Mouse (Mus musculus) liver, embryonic 14.5 days (tissue): ENCODE measurements at regions not wholly inside any gene's neighbourhood (a gene's known extent, or its start where the extent isn't known, plus 50 kb on each side); places are given as distances from the start of the nearest gene placed in this dataset.

Experiments
- ATAC-seq: fragments of 200-750 bp; cut with Nextera tagmentation; 2 replicates; pipeline ENCODE4 v1.8.0; 2017; ENCODE audit warnings: moderate number of reproducible peaks, mild to moderate bottlenecking, moderate library complexity; ENCODE audit not compliant: insufficient read depth
- DNase-seq, 3 experiments: peaks; one replicate each; pipeline ENCODE4 v3.0.0-alpha.2; 2012 to 2013; ENCODE audit warnings: low read depth in 3 of 3, low spot score in 3 of 3
- H3K27ac ChIP-seq: fragments of 300-500 bp; sonication (generic); 2 replicates; pipeline ENCODE4 v1.5.1; 2014; ENCODE audit warnings: moderate library complexity, mild to moderate bottlenecking, control low read depth, inconsistent platforms
- H3K27me3 ChIP-seq: fragments of 300-500 bp; sonication (generic); 2 replicates; pipeline ENCODE4 v1.6.1; 2014; ENCODE audit warnings: mild to moderate bottlenecking, low read length, moderate library complexity; ENCODE audit not compliant: control insufficient read depth, insufficient read depth
- H3K36me3 ChIP-seq: fragments of 300-500 bp; sonication (generic); replicated peaks from 2 replicates; pipeline ENCODE4 v1.6.1; 2014; ENCODE audit warnings: low read depth; ENCODE audit not compliant: control insufficient read depth, insufficient read depth
- H3K4me1 ChIP-seq, 2 experiments: fragments of 200-500 bp in 1 of 2; fragments of 300-500 bp in 1 of 2; sonication (generic) in 1 of 2; replicated peaks; 2 replicates each; pipeline ENCODE4 v1.6.1; 2012 to 2014; ENCODE audit warnings: antibody characterized with exemption in 1 of 2, inconsistent platforms in 1 of 2, low read length in 1 of 2; ENCODE audit not compliant: control insufficient read depth in 2 of 2, insufficient read depth in 2 of 2
- H3K4me2 ChIP-seq: fragments of 300-500 bp; sonication (generic); 2 replicates; pipeline ENCODE4 v1.6.1; 2014; ENCODE audit warnings: low read depth, mild to moderate bottlenecking, control low read depth, moderate library complexity
- H3K4me3 ChIP-seq, 2 experiments: fragments of 200-500 bp in 1 of 2; fragments of 300-500 bp in 1 of 2; sonication (generic) in 1 of 2; 2 replicates each; pipeline ENCODE4 v1.5.1; 2012 to 2014; ENCODE audit warnings: low read depth in 2 of 2, low read length in 2 of 2, mild to moderate bottlenecking in 2 of 2, control low read depth in 1 of 2, inconsistent platforms in 1 of 2, moderate library complexity in 1 of 2; ENCODE audit not compliant: insufficient read depth in 1 of 2
- H3K9ac ChIP-seq: fragments of 300-500 bp; sonication (generic); replicated peaks from 2 replicates; pipeline ENCODE4 v1.6.1; 2014; ENCODE audit warnings: mild to moderate bottlenecking, control low read depth, moderate library complexity
- H3K9me3 ChIP-seq: fragments of 300-500 bp; sonication (generic); 2 replicates; pipeline ENCODE4 v1.6.1; 2016; ENCODE audit warnings: low read length, mixed read lengths; ENCODE audit not compliant: control insufficient read depth
- CTCF ChIP-seq: IDR thresholded peaks from 2 replicates; pipeline ENCODE4 v1.5.1; 2016; ENCODE audit warnings: antibody characterized with exemption, low read depth, control low read depth
- EP300 ChIP-seq: IDR thresholded peaks from 2 replicates; pipeline ENCODE4 v1.6.1; 2016; ENCODE audit warnings: antibody characterized with exemption, low read depth
- WGBS: fragments of 180-500 bp; shearing (Covaris S2); extraction: QIAGEN DNeasy Blood & Tissue Kit; methylation state at CpG from one replicate; pipeline ENCODE4 v1.1.7; 2014; ENCODE audit not compliant: insufficient replicate concordance; 5-methylcytosine and 5-hydroxymethylcytosine counted together

DNA sequence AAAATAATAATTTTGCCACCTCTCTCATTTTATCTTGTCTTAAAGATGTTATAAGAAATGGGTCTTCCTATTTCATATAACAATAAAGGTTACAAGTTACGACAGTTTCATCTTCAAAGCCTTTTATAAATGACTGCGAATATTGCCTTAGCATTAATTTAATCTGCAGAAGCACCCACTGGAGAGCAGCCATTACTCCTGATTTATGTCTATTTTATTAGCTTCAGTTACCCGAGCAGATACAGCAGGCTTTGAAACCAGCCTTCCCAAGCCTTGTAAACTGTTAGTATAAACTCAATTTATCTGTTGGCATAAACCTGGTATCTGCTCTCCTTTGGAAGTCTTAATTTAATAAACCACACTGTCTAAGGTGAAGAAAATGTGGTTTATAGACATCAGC lies 2851.6 kb upstream of the Gm6569 start:
- Histone ChIP-seq H3K9me3 (no peaks in the 10 kb centered on the region), H3K27me3 (no peaks in the 10 kb centered on the region), H3K27ac (no peak overlapping the region), H3K9ac (no peak overlapping the region), H3K36me3 (no peaks in the 10 kb centered on the region), H3K4me2 (no peak overlapping the region), H3K4me3 (no peak overlapping the region), H3K4me1 (no peaks in the 10 kb centered on the region)
- DNase-seq (no peak), ATAC-seq (no peak)
- no peak for TF ChIP-seq EP300
- no peak for TF ChIP-seq CTCF
- WGBS: 52% methylated on average over 3 of the region's 3 CpGs

DNA sequence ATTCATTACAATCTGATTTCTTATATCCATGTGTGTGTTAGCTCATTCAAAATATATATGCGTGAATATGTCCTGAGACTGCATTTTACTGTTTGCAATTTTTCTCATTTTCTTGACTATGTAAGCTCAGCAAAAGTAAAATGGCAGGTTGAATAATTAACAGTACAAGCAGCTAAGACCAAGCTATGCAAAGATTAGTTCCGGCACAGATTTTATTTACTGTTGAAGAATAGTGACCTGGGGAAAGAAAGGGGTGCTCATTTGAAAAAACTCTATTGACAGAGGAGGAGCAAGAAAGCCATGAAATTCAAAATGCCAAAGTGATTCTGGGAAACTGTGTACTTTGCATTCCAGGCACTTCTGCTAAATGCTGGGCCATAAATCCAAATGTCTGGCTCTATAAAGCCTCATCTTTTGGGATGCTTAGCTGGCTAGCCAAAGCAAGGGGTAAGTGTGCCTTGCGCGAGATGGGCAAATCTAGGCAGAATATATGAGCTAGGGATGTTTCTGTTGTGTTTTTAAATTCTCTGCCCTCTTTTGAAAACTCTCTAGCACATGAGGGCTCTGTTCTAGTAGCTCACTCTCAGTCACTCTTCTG lies 2846.3 kb upstream of the Gm6569 start:
- DNase-seq (no peak), ATAC-seq (no peak)
- Histone ChIP-seq H3K4me2 (no peak overlapping the region), H3K9ac (no peak overlapping the region), H3K9me3 (no peaks in the 10 kb centered on the region), H3K36me3 (no peaks in the 10 kb centered on the region), H3K27me3 (no peaks in the 10 kb centered on the region), H3K4me1 (no peaks in the 10 kb centered on the region), H3K4me3 (no peak overlapping the region), H3K27ac (no peak overlapping the region)
- 60% methylated on average over 4 of the region's 4 CpGs for WGBS
- TF ChIP-seq EP300 (no peak), CTCF (no peak)

DNA sequence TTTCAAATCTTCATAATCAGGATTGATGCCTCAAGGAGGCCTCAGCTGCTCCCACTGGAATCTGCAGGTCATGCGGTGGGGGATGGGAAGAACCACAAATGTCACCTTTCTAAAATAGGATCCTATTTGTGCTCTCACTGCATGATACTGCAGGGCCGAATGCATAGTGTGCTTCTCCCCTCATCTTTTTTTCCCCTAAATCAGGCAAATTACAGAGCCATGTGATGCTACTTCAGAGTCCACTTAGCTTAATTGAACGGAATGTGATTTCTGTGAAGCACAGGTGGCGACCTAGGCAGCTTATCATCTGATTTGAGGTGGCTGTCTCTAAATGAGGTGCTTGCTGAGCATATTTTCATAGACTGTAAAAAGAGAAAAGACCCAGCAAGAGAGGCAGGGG lies 2841.0 kb upstream of the Gm6569 start:
- H3K27ac ChIP-seq: no peak overlapping the region
- H3K4me1 ChIP-seq: no peaks in the 10 kb centered on the region
- no peaks in the 10 kb centered on the region for H3K27me3 ChIP-seq
- no peak overlapping the region for H3K4me2 ChIP-seq
- no peak overlapping the region for H3K4me3 ChIP-seq
- no peaks in the 10 kb centered on the region for H3K36me3 ChIP-seq
- no peak for DNase-seq
- no peaks in the 10 kb centered on the region for H3K9me3 ChIP-seq
- no peak overlapping the region for H3K9ac ChIP-seq
- 66% methylated on average over 4 of the region's 4 CpGs for WGBS
- ATAC-seq: no peak
- no peak for TF ChIP-seq EP300
- no peak for TF ChIP-seq CTCF

DNA sequence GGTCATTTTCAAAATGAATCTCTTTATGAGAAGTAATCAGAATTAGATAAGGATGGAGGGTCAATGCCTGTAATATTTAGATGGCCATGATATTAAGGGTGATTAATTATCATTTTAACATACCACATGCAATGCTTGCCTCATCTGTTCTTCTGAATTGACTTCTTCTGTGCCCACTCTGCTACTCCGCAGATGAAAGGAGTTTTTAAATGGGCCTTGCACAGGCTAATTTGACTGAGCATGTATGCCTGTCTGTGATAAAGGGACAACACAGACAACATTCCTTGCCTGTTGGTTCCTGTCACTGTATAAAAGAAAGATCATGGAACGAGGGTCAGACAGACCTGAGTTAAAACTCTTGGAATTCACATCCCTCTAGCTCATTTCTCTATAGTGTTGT lies 2824.0 kb upstream of the Gm6569 start:
- WGBS: 48% methylated on average over 2 of the region's 2 CpGs
- ATAC-seq (no peak), DNase-seq (no peak)
- no peaks in the 10 kb centered on the region for H3K36me3 ChIP-seq
- H3K27ac ChIP-seq: no peak overlapping the region
- H3K4me3 ChIP-seq: no peak overlapping the region
- H3K4me2 ChIP-seq: no peak overlapping the region
- H3K27me3 ChIP-seq: no peaks in the 10 kb centered on the region
- H3K9ac ChIP-seq: no peak overlapping the region
- no peaks in the 10 kb centered on the region for H3K9me3 ChIP-seq
- no peak for TF ChIP-seq EP300
- TF ChIP-seq CTCF: no peak
- no peaks in the 10 kb centered on the region for H3K4me1 ChIP-seq

DNA sequence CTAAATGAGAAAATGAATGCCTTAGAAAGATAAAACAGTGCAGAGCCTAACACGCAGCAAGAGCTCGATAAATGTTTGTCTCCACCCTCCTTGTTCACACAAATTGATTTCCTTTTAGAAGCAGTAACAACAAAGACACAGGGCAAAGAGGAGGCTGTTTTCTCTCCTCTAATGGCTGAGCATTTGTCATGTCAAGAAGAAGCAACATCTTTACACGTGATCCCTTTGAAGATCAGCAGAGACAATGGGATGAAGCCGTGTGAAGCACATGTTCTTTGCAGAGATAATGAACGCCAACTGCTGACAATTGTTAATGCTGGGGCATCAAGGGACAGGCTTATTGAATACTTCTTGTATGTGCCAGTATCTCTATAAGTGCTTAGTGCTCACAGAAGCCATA lies 2823.6 kb upstream of the Gm6569 start:
- Histone ChIP-seq H3K4me1 (no peaks in the 10 kb centered on the region), H3K36me3 (no peaks in the 10 kb centered on the region), H3K27me3 (no peaks in the 10 kb centered on the region), H3K27ac (no peak overlapping the region), H3K9ac (no peak overlapping the region), H3K4me3 (no peak overlapping the region), H3K4me2 (no peak overlapping the region), H3K9me3 (no peaks in the 10 kb centered on the region)
- no peak for TF ChIP-seq CTCF
- TF ChIP-seq EP300: no peak
- ATAC-seq: no peak
- WGBS: 59% methylated on average over 5 of the region's 5 CpGs
- no peak for DNase-seq
